Mouse (Mus musculus) layer of hippocampus, postnatal 14 days (tissue): Measurements from ENCODE around the gene Tnfrsf25. TPM values are rescaled to one million over a fixed set of nuclear protein-coding genes. Genes with fewer than 3 reads are reported as not detected.

Experiments used
- DNase-seq, 2 experiments: peaks; one replicate each; pipeline ENCODE4 v3.0.0; 2021 to 2022; ENCODE audit warnings: low spot score in 2 of 2, mixed read lengths in 1 of 2
- total RNA-seq, 2 experiments: library from RNA; stranded (reverse); gene quantifications; 2 replicates each; pipeline ENCODE4 v1.2.3; 2021

The Tnfrsf25 gene
- total RNA-seq, 2 experiments from 2014 or later: 17.7 to 25.6 TPM

- no peak for DNase-seq
Measured at GRCm38 (mm10) chr4:152090191-152090590, 25.5 kb upstream of the Tnfrsf25 start.

- DNase-seq: no peak
Measured at GRCm38 (mm10) chr4:152092751-152093293, 22.9 kb upstream of the Tnfrsf25 start.

- no peak for DNase-seq
Measured at GRCm38 (mm10) chr4:152094233-152094632, 21.5 kb upstream of the Tnfrsf25 start.

- DNase-seq: peak; percentile 53 to 60
Measured at GRCm38 (mm10) chr4:152095937-152096910, 19.5 kb upstream of the Tnfrsf25 start.

GRCm38 (mm10) chr4:152096927-152097326, 18.8 kb upstream of the Tnfrsf25 start:
- no peak for DNase-seq

- no peak for DNase-seq
Measured at GRCm38 (mm10) chr4:152097911-152098799, 17.6 kb upstream of the Tnfrsf25 start.

- DNase-seq: no peak
Measured at GRCm38 (mm10) chr4:152100541-152100940, 15.2 kb upstream of the Tnfrsf25 start.

GRCm38 (mm10) chr4:152101081-152101653, 14.6 kb upstream of the Tnfrsf25 start:
- no peak for DNase-seq

- no peak for DNase-seq
Measured at GRCm38 (mm10) chr4:152101921-152102320, 13.8 kb upstream of the Tnfrsf25 start.

- DNase-seq: peak; percentile 61 to 67
Measured at GRCm38 (mm10) chr4:152103025-152103424, 12.7 kb upstream of the Tnfrsf25 start.

- no peak for DNase-seq
Measured at GRCm38 (mm10) chr4:152106746-152107145, 9.0 kb upstream of the Tnfrsf25 start.

GRCm38 (mm10) chr4:152107493-152107892, 8.2 kb upstream of the Tnfrsf25 start:
- DNase-seq: no peak

GRCm38 (mm10) chr4:152107971-152108509, 7.7 kb upstream of the Tnfrsf25 start:
- DNase-seq: peak; percentile 45 to 55

GRCm38 (mm10) chr4:152108673-152109072, 7.1 kb upstream of the Tnfrsf25 start:
- no peak for DNase-seq

GRCm38 (mm10) chr4:152109509-152109908, 6.2 kb upstream of the Tnfrsf25 start:
- no peak for DNase-seq

GRCm38 (mm10) chr4:152110689-152111088, 5.0 kb upstream of the Tnfrsf25 start:
- no peak for DNase-seq

- no peak for DNase-seq
Measured at GRCm38 (mm10) chr4:152112329-152112728, 3.4 kb upstream of the Tnfrsf25 start.

GRCm38 (mm10) chr4:152114080-152114479, 1.7 kb upstream of the Tnfrsf25 start:
- DNase-seq: no peak

- DNase-seq: no peak
Measured at GRCm38 (mm10) chr4:152117538-152117937, 1.8 kb downstream of the Tnfrsf25 start.

GRCm38 (mm10) chr4:152119396-152120292, 3.9 kb downstream of the Tnfrsf25 start:
- no peak for DNase-seq
